Mouse (Mus musculus) monocyte, adult 2 months (primary cell): ENCODE measurements at regions not wholly inside any gene's neighbourhood (a gene's known extent, or its start where the extent isn't known, plus 50 kb on each side); places are given as distances from the start of the nearest gene placed in this dataset.

ENCODE experiments used
- DNase-seq, 2 experiments: peaks; one replicate each; pipeline ENCODE4 v3.0.0; 2022; ENCODE audit warnings: low spot score in 2 of 2, low read depth in 1 of 2

DNA sequence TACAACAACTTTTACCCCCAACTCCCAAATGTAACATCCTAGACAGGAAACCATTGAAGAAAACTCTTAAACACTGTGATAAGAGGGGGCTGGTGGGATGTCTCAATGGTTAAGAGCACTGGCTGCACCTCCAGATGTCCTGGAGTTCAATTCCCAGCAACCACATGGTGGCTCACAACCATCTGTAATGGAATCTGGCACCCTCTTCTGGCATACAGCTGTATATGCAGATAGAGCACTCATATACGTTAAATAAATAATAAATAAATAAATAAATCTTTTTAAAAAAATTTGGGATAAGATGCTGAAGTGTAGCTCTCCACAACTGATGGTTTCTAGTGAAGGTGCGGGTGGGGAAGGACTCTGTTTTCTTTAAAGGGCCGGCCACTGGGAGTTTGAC is 69.3 kb downstream of the Kctd15 start:
- DNase-seq = no peak

DNA sequence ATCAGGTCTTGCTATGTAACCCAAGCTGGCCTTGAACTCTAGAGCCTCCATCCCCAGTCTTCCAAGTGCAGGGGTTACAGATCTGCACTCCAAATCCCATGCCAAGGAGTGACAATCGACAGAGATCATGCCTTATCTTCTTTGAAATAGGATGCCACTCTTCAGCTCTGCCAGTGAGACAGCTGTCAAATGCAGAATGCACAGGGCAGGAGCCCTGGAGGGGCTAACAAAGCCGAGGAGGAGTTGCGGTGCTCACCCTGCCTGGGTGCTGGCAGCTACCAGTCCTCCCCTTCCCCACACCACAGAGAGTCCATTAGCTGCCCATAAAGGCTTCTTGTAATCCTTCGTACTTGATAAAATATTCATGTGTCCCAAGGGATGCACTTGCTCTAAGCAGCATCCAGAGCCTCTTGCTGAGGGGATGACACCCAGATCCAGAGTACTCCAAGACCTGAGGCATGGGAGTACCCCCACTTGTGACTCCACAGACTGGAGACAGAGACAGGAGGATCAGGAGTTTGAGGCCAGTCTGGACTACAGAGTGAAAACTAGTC is 71.1 kb downstream of the Kctd15 start:
- no peak for DNase-seq

DNA sequence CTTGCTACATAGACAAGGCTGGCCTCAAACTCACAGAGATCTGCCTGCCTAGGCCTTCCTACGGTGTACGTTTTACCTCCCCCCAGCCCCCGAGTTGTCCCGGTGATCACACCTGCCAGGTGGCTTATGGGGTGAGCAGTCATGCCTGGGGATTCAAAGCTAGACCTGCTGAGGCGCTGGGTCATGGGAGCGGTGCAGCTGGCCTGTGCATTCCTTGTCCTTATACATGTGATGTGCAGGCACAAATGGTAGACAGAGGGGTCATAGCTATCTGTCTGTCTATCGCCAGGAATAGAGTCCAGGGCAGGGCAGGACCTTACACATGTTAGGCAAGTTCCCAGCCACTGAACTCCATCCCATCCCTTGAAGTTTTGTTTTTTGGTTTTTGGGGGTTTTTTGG is 71.7 kb downstream of the Kctd15 start:
- no peak for DNase-seq

GRCm38 (mm10) chr7:34580866-34581265 is 75.7 kb downstream of the Kctd15 start:
- DNase-seq = no peak

GRCm38 (mm10) chr7:34571295-34571694 is 85.2 kb downstream of the Kctd15 start:
- DNase-seq = no peak

GRCm38 (mm10) chr7:34570114-34571065 is 86.1 kb downstream of the Kctd15 start:
- no peak for DNase-seq

GRCm38 (mm10) chr7:34569747-34570113 is 86.8 kb downstream of the Kctd15 start:
- no peak for DNase-seq

- no peak for DNase-seq
Observed at GRCm38 (mm10) chr7:34567575-34567974, 89.0 kb downstream of the Kctd15 start.

GRCm38 (mm10) chr7:34562160-34562559 is 94.4 kb downstream of the Kctd15 start:
- DNase-seq = no peak

- DNase-seq = no peak
Observed at GRCm38 (mm10) chr7:34558615-34559343, 97.8 kb downstream of the Kctd15 start.

DNA sequence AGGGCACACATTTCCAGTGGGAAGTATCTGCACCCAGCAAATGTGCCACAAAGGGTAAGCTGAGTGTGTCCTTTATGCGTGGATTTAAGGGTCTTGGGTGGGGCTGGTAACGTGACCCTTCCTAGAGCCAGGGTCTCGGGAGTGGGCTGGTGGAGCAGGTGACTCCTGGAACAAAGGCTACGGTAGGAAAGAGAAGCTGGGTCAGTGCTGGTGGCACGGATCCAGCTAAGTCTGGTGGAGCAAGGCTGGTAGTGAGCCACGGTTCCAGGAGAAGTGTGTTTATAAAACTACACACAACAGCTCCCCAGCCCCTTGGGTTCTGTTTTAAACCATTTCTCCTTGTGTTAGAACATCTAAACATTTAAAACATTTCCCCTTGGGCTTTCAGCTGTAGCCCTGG is 101.3 kb downstream of the Kctd15 start:
- DNase-seq = no peak

DNA sequence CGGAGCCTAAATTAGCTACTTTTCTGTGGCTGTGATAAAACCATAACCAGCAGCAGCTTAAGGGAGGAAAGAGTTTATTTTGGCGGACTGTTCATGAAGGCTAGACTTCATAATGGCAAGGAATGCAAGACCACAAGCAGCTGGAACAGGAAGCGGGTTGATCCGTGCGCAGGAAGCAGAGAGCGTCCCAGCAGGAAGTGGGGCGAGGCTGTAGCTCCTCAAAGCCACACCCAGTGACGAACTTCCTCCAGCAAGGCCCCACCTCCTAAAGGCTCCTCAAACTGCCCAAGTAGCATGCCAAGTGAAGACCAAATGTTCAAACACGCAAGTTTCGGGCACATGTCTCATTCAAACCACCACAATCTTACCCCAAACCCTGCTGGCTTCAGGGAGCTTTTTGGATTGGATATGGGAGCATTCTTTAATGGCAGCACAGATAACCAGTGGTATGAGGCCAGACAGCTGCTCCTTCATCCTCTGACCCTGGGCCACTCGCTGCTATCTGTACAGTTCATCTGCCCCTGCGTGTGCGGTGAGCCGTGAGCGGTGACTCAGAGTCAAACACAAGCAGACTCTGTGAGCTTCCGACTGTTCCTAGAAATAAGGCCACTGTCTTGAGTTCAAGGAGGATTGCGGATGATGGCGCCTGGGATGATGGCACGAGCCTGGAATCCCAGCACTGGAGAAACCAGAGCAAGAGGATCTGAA is 109.8 kb downstream of the Kctd15 start:
- DNase-seq = no peak

- DNase-seq = no peak
Observed at GRCm38 (mm10) chr7:34545906-34546305, 110.6 kb downstream of the Kctd15 start.

- no peak for DNase-seq
Observed at GRCm38 (mm10) chr7:34541906-34542305, 114.6 kb downstream of the Kctd15 start.

DNA sequence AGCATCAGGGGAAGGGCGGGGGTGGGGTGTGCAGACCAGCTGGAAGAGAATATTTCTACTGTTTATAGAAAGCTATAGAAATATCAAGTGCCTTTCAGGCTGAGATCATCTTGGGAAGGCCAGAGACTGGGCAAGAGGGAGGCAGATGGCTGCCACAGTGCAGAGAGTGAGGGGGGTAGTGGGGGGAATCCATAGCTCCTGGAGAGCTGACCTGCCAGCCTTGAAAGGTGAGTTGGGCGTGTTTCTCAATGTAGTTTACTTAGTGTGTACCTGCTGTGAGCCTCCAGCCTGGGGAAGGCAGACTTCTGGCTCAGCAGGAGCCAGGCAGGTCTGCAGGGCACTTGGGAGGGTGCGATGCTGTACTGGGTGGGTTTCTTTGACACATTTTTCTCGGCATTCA is 115.5 kb downstream of the Kctd15 start:
- DNase-seq = no peak

DNA sequence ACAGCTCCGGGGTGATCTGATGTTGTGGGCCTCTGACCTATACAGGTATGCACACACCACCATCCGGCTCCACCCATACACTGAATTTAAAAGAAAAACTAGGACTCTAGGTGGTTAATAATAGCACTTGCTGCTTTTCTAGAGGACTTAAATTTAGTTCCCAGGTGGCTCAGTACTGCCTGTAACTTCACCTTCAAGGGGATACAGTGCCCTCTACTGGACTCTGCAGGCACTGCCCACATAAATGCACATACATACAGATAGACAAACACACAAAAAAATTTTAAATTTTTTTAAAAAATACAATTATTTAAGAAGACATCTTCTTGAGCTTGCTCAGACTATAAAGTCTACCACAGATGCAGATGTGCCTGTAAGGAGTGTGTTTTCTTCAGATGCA is 116.7 kb downstream of the Kctd15 start:
- DNase-seq = no peak

- DNase-seq = no peak
Observed at GRCm38 (mm10) chr7:34538310-34539055, 118.0 kb downstream of the Kctd15 start.

DNA sequence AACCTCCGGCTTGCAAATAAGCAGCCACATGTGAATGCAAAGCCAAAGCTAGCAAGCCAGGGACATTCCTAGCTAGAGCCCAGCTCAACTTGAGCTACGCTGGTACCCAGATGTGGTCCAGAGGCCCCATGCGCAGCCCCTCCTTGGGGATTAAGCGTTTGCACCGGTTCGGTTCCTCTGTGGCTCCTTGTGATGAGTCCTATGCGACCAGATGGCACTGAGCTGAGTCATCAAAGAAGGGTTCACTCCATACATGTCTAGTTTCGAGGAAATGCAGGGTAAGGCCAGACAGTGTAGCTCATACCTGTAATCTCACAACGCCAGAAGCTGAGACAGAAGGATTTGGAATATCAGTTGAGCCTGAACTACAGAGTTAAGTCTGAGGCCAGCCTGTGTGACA is 119.4 kb downstream of the Kctd15 start:
- DNase-seq = no peak

GRCm38 (mm10) chr7:34534241-34534640 is 122.3 kb downstream of the Kctd15 start:
- no peak for DNase-seq

- no peak for DNase-seq
Observed at GRCm38 (mm10) chr7:34531639-34532038, 124.9 kb downstream of the Kctd15 start.

- DNase-seq = no peak
Observed at GRCm38 (mm10) chr7:34507858-34508257, 114.7 kb upstream of the Lsm14a start.
